Mouse (Mus musculus): ENCODE measurements around the gene Acmsd. TPM values are rescaled to one million over a fixed set of nuclear protein-coding genes. Genes with fewer than 3 reads are reported as not detected.
A peak's percentile ranks its signal among the peaks of the same experiment; 100 is the strongest.
"Not testable (repeated sequence)": the region's sequence is repeated elsewhere in the genome, so short reads cannot be mapped to it uniquely, and the experiment has no call there.

The Acmsd gene
- total and polyA plus RNA-seq, 2 experiments from 2014 or later = not detected

GRCm38 (mm10) chr1:127750401-127751102 is 21.3 kb downstream of the Acmsd start:
- Histone ChIP-seq H3K9me3 (ENCODE audit: low read length) (no peaks in the 10 kb centered on the region), H3K27me3 (ENCODE audit: insufficient read depth, low read length) (no peaks in the 10 kb centered on the region), H3K36me3 (ENCODE audit: insufficient read depth, low read length) (no peaks in the 10 kb centered on the region), H3K27ac (ENCODE audit: low read depth, low read length) (no peak overlapping the region), H3K4me2 (ENCODE audit: low read depth, low read length, poor library complexity, severe bottlenecking) (peak overlapping the region; percentile 18; the same call in 1 of the 2 replicates), H3K9ac (replicated peaks; ENCODE audit: low read length, poor library complexity, severe bottlenecking) (no peak overlapping the region), H3K4me3 (ENCODE audit: low read depth, low read length) (no peak overlapping the region), H3K4me1 (ENCODE audit: insufficient read depth, low read length) (no peaks in the 10 kb centered on the region)
- ATAC-seq (ENCODE audit: low FRiP score) (no peak), DNase-seq (ENCODE audit: low spot score) (peak; percentile 28)
- no peak for TF ChIP-seq CTCF (IDR thresholded peaks at IDR 0.05)
- 44% methylated on average over 11 of the region's 11 CpGs for WGBS

- no peaks in the 10 kb centered on the region for H3K4me1 ChIP-seq (ENCODE audit: insufficient read depth, low read length)
- WGBS = 85% methylated on average over 4 of the region's 4 CpGs
- H3K27me3 ChIP-seq (ENCODE audit: insufficient read depth, low read length) = no peaks in the 10 kb centered on the region
- H3K9ac ChIP-seq (replicated peaks; ENCODE audit: low read length, poor library complexity, severe bottlenecking) = no peak overlapping the region
- no peak overlapping the region for H3K27ac ChIP-seq (ENCODE audit: low read depth, low read length)
- DNase-seq (ENCODE audit: low spot score) (no peak), ATAC-seq (ENCODE audit: low FRiP score) (no peak)
- no peaks in the 10 kb centered on the region for H3K9me3 ChIP-seq (ENCODE audit: low read length)
- H3K4me2 ChIP-seq (ENCODE audit: low read depth, low read length, poor library complexity, severe bottlenecking) = no peak overlapping the region
- no peak for TF ChIP-seq CTCF (IDR thresholded peaks at IDR 0.05)
- no peaks in the 10 kb centered on the region for H3K36me3 ChIP-seq (ENCODE audit: insufficient read depth, low read length)
- H3K4me3 ChIP-seq (ENCODE audit: low read depth, low read length) = no peak overlapping the region
Observed at GRCm38 (mm10) chr1:127755806-127756205, 26.6 kb downstream of the Acmsd start.

GRCm38 (mm10) chr1:127756331-127757163 is 27.3 kb downstream of the Acmsd start:
- Histone ChIP-seq H3K9me3 (ENCODE audit: low read length) (no peaks in the 10 kb centered on the region), H3K4me2 (ENCODE audit: low read depth, low read length, poor library complexity, severe bottlenecking) (no peak overlapping the region), H3K27ac (ENCODE audit: low read depth, low read length) (no peak overlapping the region), H3K36me3 (ENCODE audit: insufficient read depth, low read length) (no peaks in the 10 kb centered on the region), H3K9ac (replicated peaks; ENCODE audit: low read length, poor library complexity, severe bottlenecking) (no peak overlapping the region), H3K4me3 (ENCODE audit: low read depth, low read length) (no peak overlapping the region), H3K4me1 (ENCODE audit: insufficient read depth, low read length) (no peaks in the 10 kb centered on the region), H3K27me3 (ENCODE audit: insufficient read depth, low read length) (no peaks in the 10 kb centered on the region)
- TF ChIP-seq CTCF (IDR thresholded peaks at IDR 0.05) = no peak
- DNase-seq (ENCODE audit: low spot score) = no peak
- 78% methylated on average over 5 of the region's 5 CpGs for WGBS
- no peak for ATAC-seq (ENCODE audit: low FRiP score)

GRCm38 (mm10) chr1:127757164-127757545 is 27.9 kb downstream of the Acmsd start:
- not testable (repeated sequence) for H3K27ac ChIP-seq (ENCODE audit: low read depth, low read length); H3K36me3 ChIP-seq (ENCODE audit: insufficient read depth, low read length); H3K4me2 ChIP-seq (ENCODE audit: low read depth, low read length, poor library complexity, severe bottlenecking); H3K27me3 ChIP-seq (ENCODE audit: insufficient read depth, low read length); H3K4me1 ChIP-seq (ENCODE audit: insufficient read depth, low read length); H3K4me3 ChIP-seq (ENCODE audit: low read depth, low read length); H3K9ac ChIP-seq (replicated peaks; ENCODE audit: low read length, poor library complexity, severe bottlenecking); DNase-seq (ENCODE audit: low spot score); ATAC-seq (ENCODE audit: low FRiP score); H3K9me3 ChIP-seq (ENCODE audit: low read length)
- WGBS = 91% methylated on average over 3 of the region's 3 CpGs

DNA sequence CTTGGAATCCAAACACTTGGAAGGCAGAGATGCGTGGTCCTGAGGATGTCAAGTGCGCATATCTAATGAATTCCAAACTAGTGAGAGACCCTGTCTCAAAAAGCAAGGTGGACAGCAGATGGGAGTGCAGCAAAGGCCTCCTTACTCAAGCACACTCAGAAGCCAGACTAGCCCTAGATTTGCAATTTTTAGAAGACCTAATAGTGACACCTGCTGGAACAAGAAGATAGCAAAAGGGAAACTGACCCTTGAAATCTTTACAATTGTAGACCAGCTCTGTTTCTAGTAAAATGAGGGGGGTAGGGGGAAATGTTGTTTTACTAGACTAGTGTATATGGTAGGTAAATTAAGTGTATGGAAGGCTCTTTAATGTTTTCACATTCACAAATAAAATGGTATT is 36.3 kb downstream of the Acmsd start:
- H3K27me3 ChIP-seq (ENCODE audit: insufficient read depth, low read length) = no peaks in the 10 kb centered on the region
- no peak overlapping the region for H3K4me2 ChIP-seq (ENCODE audit: low read depth, low read length, poor library complexity, severe bottlenecking)
- H3K36me3 ChIP-seq (ENCODE audit: insufficient read depth, low read length) = no peaks in the 10 kb centered on the region
- H3K9ac ChIP-seq (replicated peaks; ENCODE audit: low read length, poor library complexity, severe bottlenecking) = no peak overlapping the region
- 61% methylated on average over 2 of the region's 2 CpGs for WGBS
- ATAC-seq (ENCODE audit: low FRiP score) (no peak), DNase-seq (ENCODE audit: low spot score) (peak; percentile 53)
- TF ChIP-seq CTCF (IDR thresholded peaks at IDR 0.05) = peak; percentile 78
- H3K9me3 ChIP-seq (ENCODE audit: low read length) = no peaks in the 10 kb centered on the region
- no peaks in the 10 kb centered on the region for H3K4me1 ChIP-seq (ENCODE audit: insufficient read depth, low read length)
- no peak overlapping the region for H3K4me3 ChIP-seq (ENCODE audit: low read depth, low read length)
- H3K27ac ChIP-seq (ENCODE audit: low read depth, low read length) = no peak overlapping the region

GRCm38 (mm10) chr1:127766741-127767140 is 37.5 kb downstream of the Acmsd start:
- no peaks in the 10 kb centered on the region for H3K9me3 ChIP-seq (ENCODE audit: low read length)
- 84% methylated on average over 2 of the region's 2 CpGs for WGBS
- DNase-seq (ENCODE audit: low spot score) = no peak
- no peak overlapping the region for H3K27ac ChIP-seq (ENCODE audit: low read depth, low read length)
- no peaks in the 10 kb centered on the region for H3K27me3 ChIP-seq (ENCODE audit: insufficient read depth, low read length)
- H3K9ac ChIP-seq (replicated peaks; ENCODE audit: low read length, poor library complexity, severe bottlenecking) = no peak overlapping the region
- H3K4me3 ChIP-seq (ENCODE audit: low read depth, low read length) = no peak overlapping the region
- H3K36me3 ChIP-seq (ENCODE audit: insufficient read depth, low read length) = no peaks in the 10 kb centered on the region
- H3K4me2 ChIP-seq (ENCODE audit: low read depth, low read length, poor library complexity, severe bottlenecking) = no peak overlapping the region
- no peak for ATAC-seq (ENCODE audit: low FRiP score)
- H3K4me1 ChIP-seq (ENCODE audit: insufficient read depth, low read length) = no peaks in the 10 kb centered on the region
- TF ChIP-seq CTCF (IDR thresholded peaks at IDR 0.05) = no peak

Measured in midbrain, postnatal 0 days (tissue).